Mouse (Mus musculus): ENCODE measurements around the gene Aplp1. TPM values are rescaled to one million over a fixed set of nuclear protein-coding genes. Genes with fewer than 3 reads are reported as not detected.

Aplp1 gene
- polyA plus RNA-seq, 1 experiment, result 0.26 TPM

DNA sequence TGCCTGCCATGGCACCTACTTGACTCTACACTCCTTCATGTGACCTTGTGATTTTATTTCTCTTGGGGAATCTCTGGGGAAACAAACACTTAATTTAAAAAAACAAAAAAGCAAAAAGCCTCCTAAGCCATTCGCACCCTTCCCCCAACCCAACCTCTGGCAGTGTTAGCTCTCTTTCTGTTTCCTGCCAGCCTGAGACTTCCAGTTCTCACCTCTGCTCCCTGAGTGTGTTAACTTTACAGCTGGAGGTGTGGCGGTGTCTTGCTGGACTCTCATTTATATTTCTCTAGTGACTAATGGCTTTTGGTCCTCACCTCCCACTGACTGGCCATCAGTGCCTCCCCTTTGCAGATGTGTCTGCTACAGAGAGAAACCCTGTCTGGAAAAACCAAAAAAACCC is 35.5 kb downstream of the Aplp1 start:
- H3ac ChIP-seq (ENCODE audit: control insufficient read depth, insufficient read length), result no peak overlapping the region
- H3K79me2 ChIP-seq (ENCODE audit: control insufficient read depth, insufficient read depth), result no peaks in the 10 kb centered on the region
- H3K4me2 ChIP-seq (ENCODE audit: low read depth), result no peak overlapping the region
- no peaks in the 10 kb centered on the region for H3K36me3 ChIP-seq (ENCODE audit: control insufficient read depth, insufficient read depth)
- H3K27me3 ChIP-seq (ENCODE audit: control insufficient read depth, insufficient read depth, insufficient read length), result peaks cover 18% of the 10 kb centered on the region
- TF ChIP-seq SRF (IDR thresholded peaks at IDR 0.05; ENCODE audit: control insufficient read depth, insufficient read length, low read depth) (no peak), CEBPB (IDR thresholded peaks at IDR 0.05; ENCODE audit: insufficient read depth, poor library complexity, severe bottlenecking) (no peak), E2F4 (IDR thresholded peaks at IDR 0.05; ENCODE audit: insufficient read depth) (no peak), TCF12 (IDR thresholded peaks at IDR 0.05; ENCODE audit: insufficient read depth, poor library complexity, severe bottlenecking) (no peak), REST (IDR thresholded peaks at IDR 0.05; ENCODE audit: insufficient read depth, insufficient read length) (no peak), POLR2AphosphoS2 (IDR thresholded peaks at IDR 0.05; ENCODE audit: insufficient read length, low read depth) (no peak), TCF3 (IDR thresholded peaks at IDR 0.05; ENCODE audit: insufficient read length, low read depth) (no peak), MAX (IDR thresholded peaks at IDR 0.05; ENCODE audit: low read depth) (no peak), USF1 (IDR thresholded peaks at IDR 0.05; ENCODE audit: low read depth) (no peak), MYOG (IDR thresholded peaks at IDR 0.05; ENCODE audit: control insufficient read depth in 1 of 3, insufficient read depth in 1 of 3, insufficient read length in 2 of 3, low read depth in 2 of 3) (no peak), POLR2A (IDR thresholded peaks at IDR 0.05; ENCODE audit: insufficient read length, low read depth) (no peak), MYOD1 (IDR thresholded peaks at IDR 0.05; ENCODE audit: control insufficient read depth in 1 of 3, insufficient read length in 2 of 3, low read depth in 2 of 3) (no peak)
- H3K4me3 ChIP-seq, result no peak overlapping the region

DNA sequence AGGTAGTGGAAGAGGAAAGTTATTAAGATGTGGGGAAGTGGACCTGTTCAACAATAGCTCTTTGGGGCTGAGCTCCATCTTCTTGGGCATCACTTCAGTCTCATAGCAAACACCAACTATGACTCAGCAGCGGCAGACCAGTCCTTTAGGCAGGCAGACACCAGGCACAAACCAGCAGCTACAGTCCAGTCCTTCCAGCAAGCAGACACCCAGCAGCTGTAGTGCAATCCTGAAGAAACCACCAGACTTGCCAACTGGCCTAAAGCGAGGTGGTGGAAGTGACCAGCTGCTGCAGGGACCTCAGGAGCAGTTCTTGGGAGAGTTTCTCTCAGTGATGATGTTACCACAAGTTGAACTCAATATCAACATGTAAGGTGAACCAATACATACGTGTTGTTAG is 36.7 kb downstream of the Aplp1 start:
- no peaks in the 10 kb centered on the region for H3K79me2 ChIP-seq (ENCODE audit: control insufficient read depth, insufficient read depth)
- H3K4me2 ChIP-seq (ENCODE audit: low read depth), result no peak overlapping the region
- no peaks in the 10 kb centered on the region for H3K36me3 ChIP-seq (ENCODE audit: control insufficient read depth, insufficient read depth)
- peaks cover 17% of the 10 kb centered on the region for H3K27me3 ChIP-seq (ENCODE audit: control insufficient read depth, insufficient read depth, insufficient read length)
- no peak overlapping the region for H3K4me3 ChIP-seq
- TF ChIP-seq MYOG (IDR thresholded peaks at IDR 0.05; ENCODE audit: control insufficient read depth in 1 of 3, insufficient read depth in 1 of 3, insufficient read length in 2 of 3, low read depth in 2 of 3) (peak in 1 of 3 experiments; percentile 67), TCF3 (IDR thresholded peaks at IDR 0.05; ENCODE audit: insufficient read length, low read depth) (no peak)
- no peak overlapping the region for H3ac ChIP-seq (ENCODE audit: control insufficient read depth, insufficient read length)

DNA sequence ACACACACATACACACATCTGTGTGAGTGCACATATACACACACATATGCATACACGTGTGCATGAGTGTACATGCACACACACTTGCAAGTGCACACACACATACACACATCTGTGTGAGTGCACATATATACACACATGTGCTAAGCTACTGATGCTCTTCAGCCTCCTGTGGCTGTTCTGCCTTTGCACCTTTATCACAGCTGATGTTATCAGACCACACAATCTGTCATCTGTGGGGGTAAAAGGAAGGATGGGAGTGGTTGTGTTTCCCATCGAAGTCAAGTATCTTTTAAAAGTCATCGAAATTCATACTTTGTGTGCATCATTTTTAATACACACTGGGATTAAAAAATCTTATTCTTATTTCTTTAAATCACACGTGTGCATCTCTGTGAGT is 43.0 kb downstream of the Aplp1 start:
- TF ChIP-seq MYOG (IDR thresholded peaks at IDR 0.05; ENCODE audit: control insufficient read depth in 1 of 3, insufficient read depth in 1 of 3, insufficient read length in 2 of 3, low read depth in 2 of 3) (no peak), MYOD1 (IDR thresholded peaks at IDR 0.05; ENCODE audit: control insufficient read depth in 1 of 3, insufficient read length in 2 of 3, low read depth in 2 of 3) (no peak), POLR2AphosphoS2 (IDR thresholded peaks at IDR 0.05; ENCODE audit: insufficient read length, low read depth) (no peak), CEBPB (IDR thresholded peaks at IDR 0.05; ENCODE audit: insufficient read depth, poor library complexity, severe bottlenecking) (no peak), E2F4 (IDR thresholded peaks at IDR 0.05; ENCODE audit: insufficient read depth) (no peak), MAX (IDR thresholded peaks at IDR 0.05; ENCODE audit: low read depth) (no peak)

DNA sequence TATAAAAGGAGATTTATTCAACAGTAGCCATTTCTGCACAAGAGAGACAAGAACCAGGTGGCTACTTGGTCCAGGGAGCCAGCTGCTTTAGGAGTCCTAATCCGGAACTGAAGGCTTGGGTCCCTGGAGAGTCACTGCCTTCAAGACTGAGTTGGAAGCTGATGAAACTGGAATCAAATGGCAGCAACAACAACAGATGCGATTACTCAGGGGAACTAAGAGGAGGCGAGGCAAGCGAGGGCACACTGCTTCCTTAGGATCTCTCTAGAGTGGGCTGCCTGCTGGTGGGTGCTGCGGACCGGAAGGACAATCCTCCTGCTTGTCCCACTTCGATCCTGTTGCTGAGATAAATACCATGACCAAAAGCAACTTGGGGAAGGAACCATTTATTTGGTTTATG is 45.7 kb downstream of the Aplp1 start:
- no peak overlapping the region for H3ac ChIP-seq (ENCODE audit: control insufficient read depth, insufficient read length)
- no peaks in the 10 kb centered on the region for H3K79me2 ChIP-seq (ENCODE audit: control insufficient read depth, insufficient read depth)
- TF ChIP-seq USF1 (IDR thresholded peaks at IDR 0.05; ENCODE audit: low read depth), result no peak
- TF ChIP-seq SRF (IDR thresholded peaks at IDR 0.05; ENCODE audit: control insufficient read depth, insufficient read length, low read depth), result no peak
- TF ChIP-seq MYOD1 (IDR thresholded peaks at IDR 0.05; ENCODE audit: control insufficient read depth in 1 of 3, insufficient read length in 2 of 3, low read depth in 2 of 3), result no peak
- peak in 1 of 3 experiments; percentile 18 for TF ChIP-seq MYOG (IDR thresholded peaks at IDR 0.05; ENCODE audit: control insufficient read depth in 1 of 3, insufficient read depth in 1 of 3, insufficient read length in 2 of 3, low read depth in 2 of 3)
- peak; percentile 57 for TF ChIP-seq POLR2AphosphoS2 (IDR thresholded peaks at IDR 0.05; ENCODE audit: insufficient read length, low read depth)
- peak; percentile 56 for TF ChIP-seq POLR2A (IDR thresholded peaks at IDR 0.05; ENCODE audit: insufficient read length, low read depth)
- TF ChIP-seq CEBPB (IDR thresholded peaks at IDR 0.05; ENCODE audit: insufficient read depth, poor library complexity, severe bottlenecking), result peak; percentile 91
- no peak for TF ChIP-seq REST (IDR thresholded peaks at IDR 0.05; ENCODE audit: insufficient read depth, insufficient read length)
- TF ChIP-seq MAX (IDR thresholded peaks at IDR 0.05; ENCODE audit: low read depth), result no peak
- no peak for TF ChIP-seq TCF12 (IDR thresholded peaks at IDR 0.05; ENCODE audit: insufficient read depth, poor library complexity, severe bottlenecking)
- no peak for TF ChIP-seq TCF3 (IDR thresholded peaks at IDR 0.05; ENCODE audit: insufficient read length, low read depth)
- no peak for TF ChIP-seq E2F4 (IDR thresholded peaks at IDR 0.05; ENCODE audit: insufficient read depth)
- H3K4me3 ChIP-seq, result peak overlapping the region; percentile 6
- peak overlapping the region; percentile 56 for H3K4me2 ChIP-seq (ENCODE audit: low read depth)
- peaks cover under 1% of the 10 kb centered on the region for H3K27me3 ChIP-seq (ENCODE audit: control insufficient read depth, insufficient read depth, insufficient read length)
- no peaks in the 10 kb centered on the region for H3K36me3 ChIP-seq (ENCODE audit: control insufficient read depth, insufficient read depth)

More for the DNA sequence above, 43.0 kb downstream of the Aplp1 start:
- H3K4me2 ChIP-seq (ENCODE audit: low read depth), result no peak overlapping the region
- no peak overlapping the region for H3K4me3 ChIP-seq
- no peak overlapping the region for H3ac ChIP-seq (ENCODE audit: control insufficient read depth, insufficient read length)
- H3K27me3 ChIP-seq (ENCODE audit: control insufficient read depth, insufficient read depth, insufficient read length), result peaks cover 5% of the 10 kb centered on the region
- no peaks in the 10 kb centered on the region for H3K79me2 ChIP-seq (ENCODE audit: control insufficient read depth, insufficient read depth)
- no peaks in the 10 kb centered on the region for H3K36me3 ChIP-seq (ENCODE audit: control insufficient read depth, insufficient read depth)

DNA sequence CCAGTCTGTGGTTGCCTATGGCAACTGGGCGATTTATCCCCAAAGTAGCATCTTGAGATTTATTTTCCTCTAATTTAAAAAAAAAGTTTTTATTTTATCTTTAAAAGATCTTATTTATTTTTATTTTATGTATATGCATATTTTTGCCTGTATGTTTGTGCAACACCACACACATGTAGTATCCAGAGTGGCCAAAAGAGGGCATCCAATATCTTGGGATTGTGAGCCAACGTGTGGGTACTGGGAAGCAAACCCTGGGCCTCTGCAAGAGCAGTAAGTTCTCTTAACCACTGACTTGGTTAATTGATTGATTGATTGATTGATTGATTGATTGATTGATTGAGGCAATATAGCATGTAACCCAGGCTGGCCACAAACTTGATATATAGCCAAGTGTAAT is 50.5 kb downstream of the Aplp1 start:
- no peak overlapping the region for H3K4me2 ChIP-seq (ENCODE audit: low read depth)
- TF ChIP-seq REST (IDR thresholded peaks at IDR 0.05; ENCODE audit: insufficient read depth, insufficient read length) (no peak), MYOG (IDR thresholded peaks at IDR 0.05; ENCODE audit: control insufficient read depth in 1 of 3, insufficient read depth in 1 of 3, insufficient read length in 2 of 3, low read depth in 2 of 3) (no peak), TCF3 (IDR thresholded peaks at IDR 0.05; ENCODE audit: insufficient read length, low read depth) (no peak), CEBPB (IDR thresholded peaks at IDR 0.05; ENCODE audit: insufficient read depth, poor library complexity, severe bottlenecking) (no peak), E2F4 (IDR thresholded peaks at IDR 0.05; ENCODE audit: insufficient read depth) (no peak), POLR2AphosphoS2 (IDR thresholded peaks at IDR 0.05; ENCODE audit: insufficient read length, low read depth) (no peak), USF1 (IDR thresholded peaks at IDR 0.05; ENCODE audit: low read depth) (no peak), MAX (IDR thresholded peaks at IDR 0.05; ENCODE audit: low read depth) (no peak), POLR2A (IDR thresholded peaks at IDR 0.05; ENCODE audit: insufficient read length, low read depth) (no peak), SRF (IDR thresholded peaks at IDR 0.05; ENCODE audit: control insufficient read depth, insufficient read length, low read depth) (no peak), TCF12 (IDR thresholded peaks at IDR 0.05; ENCODE audit: insufficient read depth, poor library complexity, severe bottlenecking) (no peak), MYOD1 (IDR thresholded peaks at IDR 0.05; ENCODE audit: control insufficient read depth in 1 of 3, insufficient read length in 2 of 3, low read depth in 2 of 3) (no peak)
- peaks cover 17% of the 10 kb centered on the region for H3K27me3 ChIP-seq (ENCODE audit: control insufficient read depth, insufficient read depth, insufficient read length)
- no peaks in the 10 kb centered on the region for H3K36me3 ChIP-seq (ENCODE audit: control insufficient read depth, insufficient read depth)
- H3K4me3 ChIP-seq, result no peak overlapping the region
- no peak overlapping the region for H3ac ChIP-seq (ENCODE audit: control insufficient read depth, insufficient read length)
- H3K79me2 ChIP-seq (ENCODE audit: control insufficient read depth, insufficient read depth), result no peaks in the 10 kb centered on the region

All from myocyte (in vitro differentiated cells).